9 mouse cellular contexts compared by ENCODE assay signal in the genomic region with DNA sequence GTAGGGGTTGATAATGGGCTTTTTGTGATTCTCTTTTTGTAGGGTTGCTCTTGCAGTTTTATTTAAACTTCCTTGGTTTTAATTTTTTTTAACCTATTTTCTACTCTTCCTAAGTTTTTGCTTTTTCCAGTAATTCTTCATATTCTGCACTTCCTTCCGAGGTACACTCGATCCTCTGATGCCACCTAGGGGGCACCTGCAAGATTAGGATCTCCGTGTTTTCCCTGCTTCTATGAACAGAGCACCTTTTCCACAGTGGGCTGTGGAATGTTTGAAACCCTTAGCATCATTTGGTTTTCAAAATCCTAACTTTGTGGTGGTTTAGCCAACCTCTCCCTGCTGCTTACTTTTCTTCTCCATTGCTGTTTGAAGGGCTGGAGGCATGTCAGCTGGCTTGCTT.
DNase-seq lines count a peak whose midpoint lies in the region; ATAC-seq and TF ChIP-seq lines count a peak whose summit lies in the region.
"Had no signal": no experiment of that assay in that cellular context is flagged by ENCODE, and none has a peak within 500 bp of the region (broad histone marks: within the 10 kb centered on the region; RNA-seq: fewer than 3 reads in every experiment).

No protein-coding gene starts in this region.

- no peak overlapping the region for H3K9ac ChIP-seq in hindbrain, embryonic 14.5 days
- no peak overlapping the region for H3K9ac ChIP-seq in midbrain, postnatal 0 days (replicated peaks; ENCODE audit: low read length, poor library complexity, severe bottlenecking)
- H3K9ac ChIP-seq: liver, embryonic 13.5 days had no signal

- H3K27ac ChIP-seq in hindbrain, embryonic 14.5 days = no peak overlapping the region
- H3K27ac ChIP-seq in hindbrain, embryonic 10.5 days = no peak overlapping the region
- H3K27ac ChIP-seq in midbrain, postnatal 0 days (ENCODE audit: low read depth, low read length) = no peak overlapping the region
- H3K27ac ChIP-seq: liver, embryonic 13.5 days had no signal

- no peaks in the 10 kb centered on the region for H3K27me3 ChIP-seq in hindbrain, embryonic 14.5 days (ENCODE audit: control insufficient read depth, insufficient read depth, low read length)
- H3K27me3 ChIP-seq in hindbrain, embryonic 10.5 days (ENCODE audit: insufficient read depth, poor library complexity, severe bottlenecking) = no peaks in the 10 kb centered on the region
- no peaks in the 10 kb centered on the region for H3K27me3 ChIP-seq in megakaryocyte, embryonic 14.5 days (replicated peaks)
- no peaks in the 10 kb centered on the region for H3K27me3 ChIP-seq in midbrain, postnatal 0 days (ENCODE audit: insufficient read depth, low read length)
- H3K27me3 ChIP-seq: liver, embryonic 13.5 days had no signal

- no peaks in the 10 kb centered on the region for H3K9me3 ChIP-seq in hindbrain, embryonic 14.5 days (ENCODE audit: control insufficient read depth, low read length)
- no peaks in the 10 kb centered on the region for H3K9me3 ChIP-seq in hindbrain, embryonic 10.5 days
- no peaks in the 10 kb centered on the region for H3K9me3 ChIP-seq in megakaryocyte, embryonic 14.5 days
- H3K9me3 ChIP-seq in midbrain, postnatal 0 days (ENCODE audit: low read length) = no peaks in the 10 kb centered on the region
- H3K9me3 ChIP-seq: liver, embryonic 13.5 days had no signal

- H3K36me3 ChIP-seq in hindbrain, embryonic 14.5 days (replicated peaks; ENCODE audit: control insufficient read depth, insufficient read depth) = no peaks in the 10 kb centered on the region
- no peaks in the 10 kb centered on the region for H3K36me3 ChIP-seq in hindbrain, embryonic 10.5 days
- no peaks in the 10 kb centered on the region for H3K36me3 ChIP-seq in megakaryocyte, embryonic 14.5 days (replicated peaks; ENCODE audit: low read length)
- H3K36me3 ChIP-seq in midbrain, postnatal 0 days (ENCODE audit: insufficient read depth, low read length) = no peaks in the 10 kb centered on the region
- H3K36me3 ChIP-seq: liver, embryonic 13.5 days had no signal

- H3K4me3 ChIP-seq in hindbrain, embryonic 14.5 days (replicated peaks; ENCODE audit: low read length) = no peak overlapping the region
- H3K4me3 ChIP-seq in hindbrain, embryonic 10.5 days = no peak overlapping the region
- H3K4me3 ChIP-seq in megakaryocyte, embryonic 14.5 days (replicated peaks) = peak overlapping the region; percentile 18
- H3K4me3 ChIP-seq in midbrain, postnatal 0 days (ENCODE audit: low read depth, low read length) = no peak overlapping the region
- H3K4me3 ChIP-seq: liver, embryonic 13.5 days had no signal

- TF ChIP-seq CTCF in midbrain, postnatal 0 days (IDR thresholded peaks at IDR 0.05) = peak; percentile 86

- peak; percentile 29 for DNase-seq in adrenal gland, postnatal 25 days
- DNase-seq in adrenal gland, adult 2 months = no peak
- DNase-seq in hindbrain, embryonic 14.5 days (ENCODE audit: low spot score) = peak; percentile 59
- DNase-seq in hindbrain, embryonic 10.5 days (ENCODE audit: low spot score) = no peak
- DNase-seq in midbrain, postnatal 0 days (ENCODE audit: low spot score) = peak; percentile 68
- DNase-seq in heart, postnatal 25 days (ENCODE audit: low spot score) = no peak
- DNase-seq: liver, embryonic 13.5 days had no signal

- no peak overlapping the region for H3K4me2 ChIP-seq in hindbrain, embryonic 14.5 days (replicated peaks)
- no peak overlapping the region for H3K4me2 ChIP-seq in midbrain, postnatal 0 days (ENCODE audit: low read depth, low read length, poor library complexity, severe bottlenecking)
- H3K4me2 ChIP-seq: liver, embryonic 13.5 days had no signal

- no peaks in the 10 kb centered on the region for H3K4me1 ChIP-seq in hindbrain, embryonic 14.5 days (replicated peaks; ENCODE audit: control insufficient read depth, insufficient read depth, low read length)
- H3K4me1 ChIP-seq in hindbrain, embryonic 10.5 days (replicated peaks) = 0 out of 2 replicates have a peak, but pooled peaks cover 3% of the 10 kb centered on the region
- H3K4me1 ChIP-seq in megakaryocyte, embryonic 14.5 days = peaks cover 8% of the 10 kb centered on the region; the same call in 1 of the 2 replicates
- H3K4me1 ChIP-seq in midbrain, postnatal 0 days (ENCODE audit: insufficient read depth, low read length) = no peaks in the 10 kb centered on the region
- H3K4me1 ChIP-seq: liver, embryonic 13.5 days had no signal

- 52% methylated on average over 3 of the region's 3 CpGs for WGBS in hindbrain, embryonic 14.5 days
- WGBS in hindbrain, embryonic 10.5 days = 54% methylated on average over 3 of the region's 3 CpGs
- 58% methylated on average over 3 of the region's 3 CpGs for WGBS in midbrain, postnatal 0 days

- intact Hi-C loops in heart, postnatal 25 days (cut with DNase I) = loop anchor here (2.0 to 5.0 kb wide), 4 partner anchors 49 to 574 kb away; a partner anchor contains a TSS

- no peak for ATAC-seq in hindbrain, embryonic 14.5 days (ENCODE audit: low FRiP score)
- ATAC-seq in megakaryocyte, adult 5-6 weeks (ENCODE audit: poor library complexity, severe bottlenecking) = no peak
- ATAC-seq in midbrain, postnatal 0 days (ENCODE audit: low FRiP score) = no peak

Comparison
In these comparisons a context has a peak if more than half of its experiments do, and no peak if none do; other contexts are left out.
1. DNase-seq: peak in adrenal gland, postnatal 25 days (single experiment), hindbrain, embryonic 14.5 days (single experiment) and midbrain, postnatal 0 days (single experiment); none in adrenal gland, adult 2 months (single experiment), hindbrain, embryonic 10.5 days (single experiment) and heart, postnatal 25 days (single experiment).